Mouse (Mus musculus) midbrain, postnatal 0 days (tissue): Measurements from ENCODE around the gene Usp18. TPM values are rescaled to one million over a fixed set of nuclear protein-coding genes. Genes with fewer than 3 reads are reported as not detected.
A peak's percentile ranks its signal among the peaks of the same experiment; 100 is the strongest.

Source experiments
- ATAC-seq: fragments of 200-750 bp; cut with Nextera tagmentation; 2 replicates; pipeline ENCODE4 v1.8.0; 2017; ENCODE audit warnings: moderate number of reproducible peaks, mild to moderate bottlenecking, moderate TSS enrichment, moderate library complexity; ENCODE audit not compliant: low FRiP score
- DNase-seq: peaks from one replicate; pipeline ENCODE4 v3.0.0-alpha.2; 2015; ENCODE audit warnings: low spot score
- H3K27ac ChIP-seq: fragments of 300-500 bp; sonication (generic); 2 replicates; pipeline ENCODE4 v1.5.1; 2014; ENCODE audit warnings: low read depth, mild to moderate bottlenecking, low read length, mixed read lengths
- H3K27me3 ChIP-seq: fragments of 300-500 bp; sonication (generic); 2 replicates; pipeline ENCODE4 v1.6.1; 2014; ENCODE audit warnings: low read length, control low read depth, mixed read lengths; ENCODE audit not compliant: insufficient read depth
- H3K36me3 ChIP-seq: fragments of 300-500 bp; sonication (generic); 2 replicates; pipeline ENCODE4 v1.6.1; 2014; ENCODE audit warnings: low read length, control low read depth, mixed read lengths; ENCODE audit not compliant: insufficient read depth
- H3K4me1 ChIP-seq: fragments of 300-500 bp; sonication (generic); 2 replicates; pipeline ENCODE4 v1.6.1; 2014; ENCODE audit warnings: mild to moderate bottlenecking, control low read depth, antibody characterized with exemption, low read length, mixed read lengths; ENCODE audit not compliant: insufficient read depth
- H3K4me2 ChIP-seq: fragments of 300-500 bp; sonication (generic); 2 replicates; pipeline ENCODE4 v1.6.1; 2014; ENCODE audit warnings: low read depth, mild to moderate bottlenecking, low read length, mixed read lengths; ENCODE audit not compliant: poor library complexity, severe bottlenecking
- H3K4me3 ChIP-seq: fragments of 300-500 bp; sonication (generic); 2 replicates; pipeline ENCODE4 v1.5.1; 2014; ENCODE audit warnings: low read depth, mild to moderate bottlenecking, low read length, moderate library complexity
- H3K9ac ChIP-seq: fragments of 300-500 bp; sonication (generic); replicated peaks from 2 replicates; pipeline ENCODE4 v1.6.1; 2014; ENCODE audit warnings: mild to moderate bottlenecking, low read length, moderate library complexity, mixed read lengths; ENCODE audit not compliant: poor library complexity, severe bottlenecking
- H3K9me3 ChIP-seq: fragments of 300-500 bp; sonication (generic); 2 replicates; pipeline ENCODE4 v1.6.1; 2016; ENCODE audit warnings: low read length, control low read depth
- CTCF ChIP-seq: IDR thresholded peaks from 2 replicates; pipeline ENCODE4 v1.5.1; 2016; ENCODE audit warnings: antibody characterized with exemption, mild to moderate bottlenecking
- WGBS: fragments of 180-500 bp; shearing (Covaris S2); extraction: QIAGEN DNeasy Blood & Tissue Kit; methylation state at CpG from one replicate; pipeline ENCODE4 v1.1.7; 2014; 5-methylcytosine and 5-hydroxymethylcytosine counted together
- polyA plus RNA-seq: library from polyadenylated mRNA; unstranded; fragments of >200 nt; fragmentation: Nextera tagmentation; extraction: Ambion mirVana; gene quantifications from 2 replicates; pipeline ENCODE4 v1.2.1, GENCODE M21; 2015
- total RNA-seq: library from RNA; depleted of rRNA; stranded (reverse); fragments of >200 nt; gene quantifications from 2 replicates; pipeline ENCODE4 v1.2.3, GENCODE M21; 2014

The Usp18 gene
- total and polyA plus RNA-seq, 2 experiments from 2014 or later, result 1.1 to 2.0 TPM

- Histone ChIP-seq H3K27me3 (no peaks in the 10 kb centered on the region), H3K36me3 (no peaks in the 10 kb centered on the region), H3K4me1 (no peaks in the 10 kb centered on the region), H3K4me3 (no peak overlapping the region), H3K27ac (no peak overlapping the region), H3K9me3 (0 out of 2 replicates have a peak, but pooled peaks cover 2% of the 10 kb centered on the region), H3K4me2 (no peak overlapping the region), H3K9ac (no peak overlapping the region)
- no peak for ATAC-seq
- DNase-seq, result no peak
- TF ChIP-seq CTCF, result no peak
- 95% methylated on average over 10 of the region's 10 CpGs for WGBS
Measured at GRCm38 (mm10) chr6:121262004-121262403, 16.3 kb downstream of the Usp18 start.

- H3K27me3 ChIP-seq, result no peaks in the 10 kb centered on the region
- H3K9ac ChIP-seq, result no peak overlapping the region
- H3K27ac ChIP-seq, result no peak overlapping the region
- no peak overlapping the region for H3K4me2 ChIP-seq
- H3K4me1 ChIP-seq, result no peaks in the 10 kb centered on the region
- H3K36me3 ChIP-seq, result no peaks in the 10 kb centered on the region
- no peak overlapping the region for H3K4me3 ChIP-seq
- TF ChIP-seq CTCF, result no peak
- ATAC-seq, result no peak
- 0 out of 2 replicates have a peak, but pooled peaks cover 2% of the 10 kb centered on the region for H3K9me3 ChIP-seq
- no peak for DNase-seq
- 94% methylated on average over 11 of the region's 11 CpGs for WGBS
Measured at GRCm38 (mm10) chr6:121262496-121262895, 16.8 kb downstream of the Usp18 start.

- Histone ChIP-seq H3K27ac (no peak overlapping the region), H3K9me3 (no peaks in the 10 kb centered on the region), H3K4me2 (no peak overlapping the region), H3K9ac (no peak overlapping the region), H3K4me1 (no peaks in the 10 kb centered on the region), H3K36me3 (no peaks in the 10 kb centered on the region), H3K27me3 (no peaks in the 10 kb centered on the region), H3K4me3 (no peak overlapping the region)
- ATAC-seq (no peak), DNase-seq (no peak)
- TF ChIP-seq CTCF, result no peak
- WGBS, result 82% methylated on average over 6 of the region's 6 CpGs
Measured at GRCm38 (mm10) chr6:121270156-121270555, 24.4 kb downstream of the Usp18 start.

GRCm38 (mm10) chr6:121271707-121272074 lies 26.0 kb downstream of the Usp18 start:
- peak overlapping the region; percentile 43; the same call in 1 of the 2 replicates for H3K4me2 ChIP-seq
- H3K9ac ChIP-seq, result no peak overlapping the region
- H3K4me1 ChIP-seq, result no peaks in the 10 kb centered on the region
- no peaks in the 10 kb centered on the region for H3K9me3 ChIP-seq
- H3K36me3 ChIP-seq, result no peaks in the 10 kb centered on the region
- ATAC-seq (peak; percentile 31; the same call in 1 of the 2 replicates), DNase-seq (no peak)
- no peaks in the 10 kb centered on the region for H3K27me3 ChIP-seq
- 14% methylated on average over 4 of the region's 4 CpGs for WGBS
- peak overlapping the region; percentile 33; the same call in 1 of the 2 replicates for H3K4me3 ChIP-seq
- no peak for TF ChIP-seq CTCF
- no peak overlapping the region for H3K27ac ChIP-seq

- Histone ChIP-seq H3K9me3 (no peaks in the 10 kb centered on the region), H3K27ac (peak overlapping the region; percentile 48), H3K4me1 (no peaks in the 10 kb centered on the region), H3K36me3 (no peaks in the 10 kb centered on the region), H3K4me3 (peak overlapping the region; percentile 33), H3K9ac (no peak overlapping the region; the same call in 1 of the 2 replicates), H3K4me2 (peak overlapping the region; percentile 43), H3K27me3 (no peaks in the 10 kb centered on the region)
- 14% methylated on average over 17 of the region's 17 CpGs for WGBS
- DNase-seq, result peak; percentile 92
- peak; percentile 90 for ATAC-seq
- peak; percentile 97 for TF ChIP-seq CTCF
Measured at GRCm38 (mm10) chr6:121272075-121272800, 26.5 kb downstream of the Usp18 start.

- no peak overlapping the region for H3K4me3 ChIP-seq
- H3K27ac ChIP-seq, result no peak overlapping the region
- H3K4me1 ChIP-seq, result no peaks in the 10 kb centered on the region
- WGBS, result 88% methylated on average over 3 of the region's 3 CpGs
- DNase-seq, result peak; percentile 69
- no peaks in the 10 kb centered on the region for H3K9me3 ChIP-seq
- H3K27me3 ChIP-seq, result no peaks in the 10 kb centered on the region
- H3K36me3 ChIP-seq, result no peaks in the 10 kb centered on the region
- H3K9ac ChIP-seq, result no peak overlapping the region
- ATAC-seq, result no peak
- TF ChIP-seq CTCF, result peak; percentile 47
- no peak overlapping the region for H3K4me2 ChIP-seq
Measured at GRCm38 (mm10) chr6:121274356-121274755, 28.6 kb downstream of the Usp18 start.
